Mouse (Mus musculus): ENCODE data around the gene Ube2c. TPM values are rescaled to one million over a fixed set of nuclear protein-coding genes. Genes with fewer than 3 reads are reported as not detected.

Gene Ube2c
- total RNA-seq, 2 experiments from 2014 or later, result 0.76 to 1.6 TPM

DNA sequence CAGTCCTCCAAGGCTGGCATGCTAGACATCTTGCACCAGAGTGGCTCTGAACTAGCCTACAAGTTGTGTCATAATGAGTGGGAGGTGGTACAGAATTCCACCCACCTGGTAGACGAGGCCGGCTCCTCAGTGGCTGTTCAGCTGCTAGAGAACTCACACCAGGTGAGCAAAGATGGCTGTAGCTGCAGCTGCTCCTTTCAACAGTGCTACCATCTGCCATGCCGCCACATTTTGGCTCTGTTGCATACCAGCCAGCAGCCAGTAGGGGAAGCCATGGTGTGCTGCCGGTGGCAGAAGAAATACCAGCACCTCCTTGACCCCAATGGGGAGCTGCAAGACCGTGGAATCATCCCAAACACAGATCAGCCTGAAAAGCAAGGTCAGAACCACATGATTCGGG is 51.4 kb downstream of the Ube2c start:
- no peak overlapping the region for H3K27ac ChIP-seq
- 0 out of 2 replicates have a peak, but pooled peaks have one; percentile 20 for TF ChIP-seq CTCF (conservative IDR thresholded peaks at IDR 0.05)
- H3K4me3 ChIP-seq, result no peak overlapping the region
- no peak for DNase-seq (ENCODE audit: low spot score in 2 of 2)

DNA sequence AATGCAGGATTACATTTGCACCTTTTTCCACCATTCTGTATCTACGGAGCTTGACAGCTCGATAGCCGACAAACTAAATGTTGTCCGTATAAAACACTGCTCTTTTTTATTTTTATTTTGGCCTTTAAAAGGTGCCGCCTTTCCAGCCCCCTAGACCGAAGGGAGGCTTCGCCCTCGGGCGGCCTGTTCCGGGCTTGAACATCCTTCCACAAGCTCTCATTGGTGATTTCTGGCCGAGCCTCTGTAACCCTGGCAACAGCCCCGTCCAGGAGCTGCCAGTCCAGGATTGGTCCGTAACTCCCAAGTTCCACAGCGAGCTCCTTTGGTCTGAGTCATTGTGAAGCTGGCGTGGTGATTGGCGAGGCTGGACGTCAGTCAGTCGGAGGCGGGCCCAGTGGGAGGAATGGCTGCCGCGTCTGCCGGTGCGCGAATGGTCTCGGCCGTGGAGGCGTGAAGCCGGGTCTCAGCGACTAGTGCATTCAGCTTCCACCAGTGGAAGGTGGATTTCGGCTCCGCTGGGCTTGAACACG is 53.0 kb downstream of the Ube2c start, which contains the start of gene Zswim1:
TSS of gene Zswim1 (plus strand) at position 51 of the 530 bp plus-strand sequence.
- DNase-seq (ENCODE audit: low spot score in 2 of 2), result peak; percentile 99 to 100
- Histone ChIP-seq H3K27ac (peak within 1 kb of the TSS; percentile 94), H3K4me3 (peak within 1 kb of the TSS; percentile 63)
- peak; percentile 15; the same call in 1 of the 2 replicates for TF ChIP-seq CTCF (conservative IDR thresholded peaks at IDR 0.05)

DNA sequence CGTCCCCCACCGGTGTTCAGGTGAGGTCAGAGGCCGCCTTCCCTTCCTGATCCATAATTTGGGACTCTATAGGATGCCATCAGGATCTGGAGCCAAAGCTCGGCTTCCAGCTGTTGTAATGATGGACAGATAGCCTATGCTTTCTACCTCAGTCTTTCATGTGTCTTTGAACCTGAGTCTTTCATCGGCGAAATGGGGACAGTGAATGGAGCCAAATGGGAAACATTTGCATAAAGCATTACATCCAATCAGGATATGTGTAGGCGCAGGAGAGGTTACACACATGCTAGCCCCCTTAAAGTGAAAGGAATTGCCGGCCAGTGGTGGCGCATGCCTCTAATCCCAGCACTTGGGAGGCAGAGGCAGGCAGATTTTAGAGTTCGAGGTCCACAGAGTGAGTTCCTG is 53.5 kb downstream of the Ube2c start:
- peak in 1 of 2 experiments; percentile 29 for DNase-seq (ENCODE audit: low spot score in 2 of 2)
- peak overlapping the region; percentile 94 for H3K27ac ChIP-seq

DNA sequence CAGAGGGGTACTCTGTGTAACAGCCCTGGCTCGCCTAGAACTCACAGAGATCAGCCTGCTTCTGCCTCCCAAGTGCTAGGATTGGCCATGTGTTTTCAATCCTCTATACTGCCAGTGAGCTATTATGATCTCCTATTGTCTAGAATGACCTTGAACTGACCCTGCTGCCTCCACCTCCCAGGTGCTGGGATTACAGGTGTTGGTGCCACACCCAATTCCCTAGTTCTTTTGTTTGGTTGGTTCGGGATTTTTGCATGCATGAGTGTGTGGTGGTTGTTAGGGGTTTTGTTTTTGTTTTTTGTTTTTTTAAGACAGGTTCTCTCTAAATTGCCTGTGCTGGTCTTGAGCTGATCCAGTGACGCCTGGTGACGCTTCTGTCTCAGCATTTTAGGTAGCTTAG is 54.3 kb downstream of the Ube2c start:
- no peak for TF ChIP-seq CTCF (conservative IDR thresholded peaks at IDR 0.05)
- Histone ChIP-seq H3K27ac (no peak overlapping the region), H3K4me3 (peak overlapping the region; percentile 63)
- no peak for DNase-seq (ENCODE audit: low spot score in 2 of 2)

More for the DNA sequence above, 53.5 kb downstream of the Ube2c start:
- TF ChIP-seq CTCF (conservative IDR thresholded peaks at IDR 0.05), result peak; percentile 45
- peak overlapping the region; percentile 63 for H3K4me3 ChIP-seq

DNA sequence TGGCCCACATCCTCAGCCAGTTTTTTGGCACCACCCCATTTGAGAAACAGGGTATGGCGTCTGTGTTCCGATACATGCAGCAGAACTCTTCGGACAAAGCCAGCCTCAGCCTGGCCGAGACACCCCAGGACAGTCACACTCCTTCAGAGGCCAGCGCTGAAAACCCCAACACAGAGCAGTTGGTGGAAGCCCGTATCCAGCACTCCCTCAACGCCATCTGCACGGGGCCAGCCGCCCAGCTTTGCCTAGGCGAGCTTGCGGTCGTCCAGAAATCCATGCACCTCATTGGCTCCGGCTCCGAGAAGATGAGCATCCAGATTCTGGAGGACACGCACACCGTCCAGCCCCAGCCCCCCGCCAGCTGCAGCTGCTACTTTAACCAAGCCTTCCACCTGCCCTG is 55.8 kb downstream of the Ube2c start:
- H3K27ac ChIP-seq, result no peak overlapping the region
- no peak overlapping the region; the same call in 1 of the 2 replicates for H3K4me3 ChIP-seq
- no peak for TF ChIP-seq CTCF (conservative IDR thresholded peaks at IDR 0.05)
- DNase-seq (ENCODE audit: low spot score in 2 of 2), result no peak

DNA sequence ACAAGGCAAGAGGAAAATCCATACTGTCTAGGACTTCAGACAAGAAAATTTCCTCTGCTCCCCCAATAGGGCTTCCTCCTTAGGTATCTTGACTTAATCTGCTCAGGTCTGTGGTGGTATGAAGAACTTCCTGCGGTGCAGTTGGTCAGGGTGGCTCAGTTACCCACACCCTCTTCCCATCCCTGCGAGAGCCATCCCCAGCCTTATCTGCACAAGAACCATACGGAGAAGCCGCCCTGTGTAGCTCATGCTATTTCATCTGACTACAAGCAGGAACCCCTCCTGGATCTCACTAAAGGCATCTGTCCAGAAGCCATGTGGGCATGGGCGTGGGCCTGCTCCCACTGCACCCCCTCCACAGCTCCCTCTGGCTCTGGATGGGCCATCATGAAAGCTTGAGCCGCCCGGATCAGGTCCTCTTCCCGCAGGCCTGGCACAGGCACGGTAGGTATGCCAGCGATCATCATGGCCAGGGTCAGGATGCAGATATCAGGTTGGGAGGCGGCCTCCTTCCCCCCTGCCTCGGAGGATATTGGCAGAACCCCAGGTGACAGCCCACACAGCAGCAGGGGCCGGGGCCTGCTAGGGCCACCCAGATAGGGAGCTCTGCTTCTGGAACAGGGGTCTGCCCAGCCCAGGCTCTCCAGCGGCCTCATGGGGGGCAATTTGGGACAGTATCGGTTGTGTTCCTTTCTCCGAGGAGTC is 57.6 kb downstream of the Ube2c start:
- Histone ChIP-seq H3K4me3 (no peak overlapping the region), H3K27ac (no peak overlapping the region)
- no peak for DNase-seq (ENCODE audit: low spot score in 2 of 2)
- no peak for TF ChIP-seq CTCF (conservative IDR thresholded peaks at IDR 0.05)

Other genes starting within 250 kb of the Ube2c start
- gene Wfdc2, start 207.5 kb upstream of the Ube2c start, total RNA-seq (2021), result not detected
- gene Spint3, start 196.4 kb upstream of the Ube2c start, total RNA-seq (2021), result not detected
- gene Wfdc6a, start 184.5 kb upstream of the Ube2c start, total RNA-seq (2021), result not detected
- not detected for gene Eppin, start 176.3 kb upstream of the Ube2c start, total RNA-seq (2021)
- gene Wfdc6b, start 156.4 kb upstream of the Ube2c start, total RNA-seq (2021), result not detected
- gene Wfdc8, start 156.3 kb upstream of the Ube2c start, total RNA-seq (2021), result not detected
- not detected for gene Wfdc16, start 131.1 kb upstream of the Ube2c start, total RNA-seq (2021)
- not detected for gene Wfdc10, start 113.9 kb upstream of the Ube2c start, total RNA-seq (2021)
- gene Wfdc9, start 113.3 kb upstream of the Ube2c start, total RNA-seq (2021), result not detected
- not detected for gene Wfdc11, start 95.8 kb upstream of the Ube2c start, total RNA-seq (2021)
- not detected for gene Wfdc13, start 84.8 kb upstream of the Ube2c start, total RNA-seq (2021)
- not detected for gene Spint4, start 71.4 kb upstream of the Ube2c start, total RNA-seq (2021)
- gene Spint5, start 54.6 kb upstream of the Ube2c start, total RNA-seq (2021), result not detected
- gene Wfdc3, start 24.0 kb upstream of the Ube2c start, total RNA-seq (2021), result 1 to 10 TPM in 1 of 2 experiments, under 1 TPM in 1; 0.64 to 1.3 TPM
- 10 to 100 TPM; 40.4 to 41.2 TPM for gene Dnttip1, start 23.9 kb upstream of the Ube2c start, total RNA-seq (2021)
- gene Tnnc2, start 10.1 kb downstream of the Ube2c start, total RNA-seq (2021), result not detected
- 10 to 100 TPM; 39.8 TPM for gene Snx21, start 15.9 kb downstream of the Ube2c start, total RNA-seq (2021)
- gene Acot8, start 35.0 kb downstream of the Ube2c start, total RNA-seq (2021), result 10 to 100 TPM; 25.8 to 32.2 TPM
- gene Zswim3, start 35.2 kb downstream of the Ube2c start, total RNA-seq (2021), result 1 to 10 TPM; 7.2 to 8.9 TPM
- 10 to 100 TPM; 23.6 to 25.2 TPM for gene Zswim1, start 52.8 kb downstream of the Ube2c start, total RNA-seq (2021)
- under 1 TPM; 0.47 to 0.79 TPM for gene Spata25, start 58.6 kb downstream of the Ube2c start, total RNA-seq (2021)
- gene Ctsa, start 63.0 kb downstream of the Ube2c start, total RNA-seq (2021), result 100 to 1,000 TPM; 103 to 108 TPM
- gene Neurl2, start 63.6 kb downstream of the Ube2c start, total RNA-seq (2021), result 1 to 10 TPM; 2.8 to 3.6 TPM
- 10 to 100 TPM; 67.4 to 86.9 TPM for gene Pltp, start 87.8 kb downstream of the Ube2c start, total RNA-seq (2021)
- 10 to 100 TPM; 45.9 to 49.6 TPM for gene Pcif1, start 109.4 kb downstream of the Ube2c start, total RNA-seq (2021)
- gene Zfp335, start 141.9 kb downstream of the Ube2c start, total RNA-seq (2021), result 10 to 100 TPM; 29.0 to 30.9 TPM
- gene Mmp9, start 170.9 kb downstream of the Ube2c start, total RNA-seq (2021), result 1 to 10 TPM; 1.4 to 2.2 TPM
- gene Slc12a5, start 190.9 kb downstream of the Ube2c start, total RNA-seq (2021), result 100 to 1,000 TPM; 406 to 409 TPM